Mouse (Mus musculus) ES-E14 (cell line): ENCODE measurements around the gene Ranbp1. TPM values are rescaled to one million over a fixed set of nuclear protein-coding genes. Genes with fewer than 3 reads are reported as not detected.

Experiments
- DNase-seq: peaks from one replicate; pipeline ENCODE4 v3.0.0-alpha.2; 2013; ENCODE audit warnings: low read depth, low spot score
- H3K27ac ChIP-seq: 2 replicates; pipeline ENCODE4 v1.5.1; 2012; ENCODE audit warnings: low read depth, mild to moderate bottlenecking, low read length, moderate library complexity, mixed read lengths; ENCODE audit not compliant: poor library complexity, insufficient read depth, severe bottlenecking
- H3K36me3 ChIP-seq: 2 replicates; pipeline ENCODE4 v1.6.1; 2012; ENCODE audit warnings: mild to moderate bottlenecking, low read length, moderate library complexity, mixed read lengths; ENCODE audit not compliant: control insufficient read depth, poor library complexity, insufficient read depth, severe bottlenecking
- H3K4me1 ChIP-seq, 2 experiments: fragments of 150-350 bp in 1 of 2; sonication (generic) in 1 of 2; 2 replicates each; pipeline ENCODE4 v1.6.1; 2012; ENCODE audit warnings: low read length in 2 of 2, mild to moderate bottlenecking in 1 of 2, mixed read lengths in 1 of 2; ENCODE audit not compliant: control insufficient read depth in 2 of 2, insufficient read depth in 2 of 2, poor library complexity in 1 of 2
- H3K4me3 ChIP-seq, 2 experiments: fragments of 150-350 bp in 1 of 2; sonication (generic) in 1 of 2; 2 replicates each; pipeline ENCODE4 v1.5.1; 2012; ENCODE audit warnings: low read length in 2 of 2, low read depth in 1 of 2, mild to moderate bottlenecking in 1 of 2, mixed read lengths in 1 of 2; ENCODE audit not compliant: insufficient read depth in 1 of 2, poor library complexity in 1 of 2, severe bottlenecking in 1 of 2
- H3K9ac ChIP-seq: 2 replicates; pipeline ENCODE4 v1.6.1; 2012; ENCODE audit warnings: low read depth, mild to moderate bottlenecking, low read length, mixed read lengths; ENCODE audit not compliant: poor library complexity, insufficient read depth, severe bottlenecking
- H3K9me3 ChIP-seq: fragments of 150-350 bp; sonication (generic); 2 replicates; pipeline ENCODE4 v1.6.1; 2012; ENCODE audit warnings: low read depth, mild to moderate bottlenecking, low read length; ENCODE audit not compliant: control insufficient read depth, insufficient read depth
- CHD2 ChIP-seq: IDR thresholded peaks from 2 replicates; pipeline ENCODE4 v1.6.1; 2014; ENCODE audit warnings: mild to moderate bottlenecking, low read depth, low read length, inconsistent platforms
- HCFC1 ChIP-seq: IDR thresholded peaks from 2 replicates; pipeline ENCODE4 v1.6.1; 2012; ENCODE audit warnings: low read length, inconsistent platforms, borderline replicate concordance; ENCODE audit not compliant: insufficient read depth
- MAFK ChIP-seq: IDR thresholded peaks from 2 replicates; pipeline ENCODE4 v1.6.1; 2014; ENCODE audit warnings: mild to moderate bottlenecking, low read depth, low read length, inconsistent platforms; ENCODE audit not compliant: insufficient read depth
- ZC3H11A ChIP-seq: IDR thresholded peaks from 2 replicates; pipeline ENCODE4 v1.6.1; 2012; ENCODE audit warnings: low read depth, mild to moderate bottlenecking, inconsistent platforms, low read length, borderline replicate concordance
- ZNF384 ChIP-seq: IDR thresholded peaks from 2 replicates; pipeline ENCODE4 v1.6.1; 2012; ENCODE audit warnings: low read depth, low read length, inconsistent platforms
- in situ Hi-C, 2 experiments: fragments of 600-800 bp; cut with MboI; formaldehyde crosslinking; loops; one replicate each; pipeline ENCODE4 v1.15.1; 2025; ENCODE audit warnings: low sequenced_read_pairs in 2 of 2, inconsistent platforms in 1 of 2; ENCODE audit not compliant: unreplicated experiment in 2 of 2
- total RNA-seq: library from RNA; depleted of rRNA; stranded (reverse); fragments of 300-350 nt; gene quantifications from 2 replicates; pipeline ENCODE4 v1.2.3, GENCODE M21; 2012

Gene Ranbp1
- total RNA-seq, 1 experiment, result 410 TPM

DNA sequence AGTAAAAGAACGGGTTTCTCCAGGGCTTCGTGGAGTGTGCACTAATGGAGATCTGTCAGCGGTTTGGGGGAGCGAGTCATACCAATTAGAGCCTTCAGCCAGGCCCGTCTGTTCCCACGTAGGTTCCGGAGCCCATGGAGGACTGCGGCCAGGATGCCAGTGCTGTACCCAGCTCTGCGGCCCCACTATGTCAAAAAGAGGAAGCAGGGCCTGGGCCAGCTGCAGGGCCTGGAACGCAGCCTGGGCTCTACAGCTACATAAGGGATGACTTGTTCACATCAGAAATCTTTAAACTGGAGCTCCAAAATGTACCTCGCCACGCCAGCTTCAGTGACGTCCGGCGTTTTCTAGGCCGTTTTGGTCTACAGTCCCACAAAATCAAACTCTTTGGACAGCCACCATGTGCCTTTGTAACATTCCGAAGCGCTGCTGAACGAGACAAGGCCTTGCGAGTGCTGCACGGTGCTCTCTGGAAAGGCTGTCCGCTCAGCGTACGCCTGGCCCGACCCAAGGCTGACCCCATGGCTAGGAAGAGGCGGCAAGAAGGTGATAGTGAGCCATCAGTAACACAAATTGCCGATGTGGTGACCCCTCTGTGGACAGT is 934 bp upstream of the Ranbp1 start:
- H3K36me3 ChIP-seq, result peaks cover 53% of the 10 kb centered on the region
- peak overlapping the region; percentile 37; the same call in 1 of the 2 replicates for H3K27ac ChIP-seq
- no peak for DNase-seq
- H3K9ac ChIP-seq, result peak overlapping the region; percentile 89
- H3K4me1 ChIP-seq, result peaks cover 3 to 16% of the 10 kb centered on the region in 2 experiments
- in situ Hi-C loops, result no loop called here
- TF ChIP-seq HCFC1 (no peak), ZNF384 (no peak), ZC3H11A (no peak), CHD2 (no peak), MAFK (no peak)
- no peaks in the 10 kb centered on the region for H3K9me3 ChIP-seq
- H3K4me3 ChIP-seq, result peak overlapping the region; percentile 82 to 90

DNA sequence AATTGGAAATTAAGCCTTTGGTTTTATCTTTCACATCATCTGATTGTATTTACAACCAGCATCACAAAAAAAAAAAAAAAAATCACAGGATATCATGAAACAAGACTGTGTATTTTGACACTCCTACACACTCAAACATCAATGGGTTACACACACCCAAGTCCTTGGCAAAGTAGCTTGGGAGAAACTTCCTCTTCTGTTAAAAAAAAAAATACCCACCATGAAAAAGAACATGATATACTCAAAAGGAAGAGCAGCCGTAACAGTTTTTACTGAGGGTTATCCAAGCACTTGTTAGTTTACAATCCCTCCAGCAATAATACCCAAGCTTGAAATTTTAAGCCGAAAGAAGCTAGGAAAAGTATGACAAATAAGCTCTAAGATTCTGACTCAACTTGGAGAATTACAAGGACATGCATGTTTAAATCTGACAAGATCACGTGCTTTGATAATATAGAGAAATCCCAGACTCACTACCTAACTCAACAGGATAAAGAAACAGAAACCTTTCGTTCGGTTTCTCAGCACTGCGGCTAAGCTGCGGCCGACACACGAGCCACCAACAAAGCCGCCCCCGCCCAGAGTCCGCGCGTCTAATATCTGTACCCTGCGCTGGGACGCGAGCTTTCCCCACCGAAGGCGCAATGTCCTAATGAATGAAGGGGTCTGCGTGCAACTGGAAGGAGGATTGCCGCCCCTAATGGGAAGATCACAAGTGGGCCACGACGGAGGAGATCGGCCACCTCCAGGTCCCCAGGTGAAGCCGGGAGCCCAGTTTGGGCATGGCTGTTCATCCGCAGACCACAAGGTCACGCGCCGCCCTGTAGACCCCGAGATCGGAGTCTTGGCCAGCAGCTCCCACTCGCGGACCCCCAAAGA is 772 bp downstream of the Ranbp1 start:
- in situ Hi-C loops, result no loop called here
- peak overlapping the region; percentile 87 to 90 for H3K4me3 ChIP-seq
- H3K27ac ChIP-seq, result peak overlapping the region; percentile 86
- no peaks in the 10 kb centered on the region for H3K9me3 ChIP-seq
- H3K9ac ChIP-seq, result peak overlapping the region; percentile 98
- peaks cover 53% of the 10 kb centered on the region for H3K36me3 ChIP-seq
- DNase-seq, result no peak
- peaks cover 3 to 21% of the 10 kb centered on the region in 2 experiments for H3K4me1 ChIP-seq
- TF ChIP-seq ZC3H11A (no peak), MAFK (no peak), ZNF384 (no peak), HCFC1 (no peak), CHD2 (no peak)

DNA sequence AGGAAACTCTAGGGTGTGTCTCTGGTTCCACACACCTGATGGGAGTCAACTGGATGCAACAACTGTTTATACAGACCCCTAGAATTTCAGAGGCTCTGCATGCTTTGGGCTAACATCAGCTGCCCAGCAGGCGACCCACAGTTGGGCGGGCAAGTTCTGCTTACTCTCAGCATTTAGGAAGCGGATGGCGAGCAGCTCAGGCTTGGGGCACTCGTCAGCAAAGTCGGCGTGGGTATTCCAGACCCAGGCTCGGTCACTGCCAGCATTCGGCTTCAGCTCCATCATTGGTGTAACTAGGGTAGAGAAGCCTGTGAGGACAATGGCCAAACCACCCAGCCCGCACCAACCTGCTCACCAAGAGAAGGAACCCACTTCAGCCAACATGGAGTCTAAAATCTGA is 7.0 kb downstream of the Ranbp1 start:
- H3K9me3 ChIP-seq, result no peaks in the 10 kb centered on the region
- no peak overlapping the region for H3K4me3 ChIP-seq
- H3K4me1 ChIP-seq, result peaks cover 0 to 10% of the 10 kb centered on the region in 2 experiments; a peak in 2 of 4 replicates
- in situ Hi-C loops, result no loop called here
- H3K27ac ChIP-seq, result no peak overlapping the region
- H3K9ac ChIP-seq, result no peak overlapping the region
- no peak for DNase-seq
- TF ChIP-seq HCFC1 (no peak), CHD2 (no peak), MAFK (no peak), ZNF384 (no peak), ZC3H11A (no peak)
- H3K36me3 ChIP-seq, result peaks cover 66% of the 10 kb centered on the region

DNA sequence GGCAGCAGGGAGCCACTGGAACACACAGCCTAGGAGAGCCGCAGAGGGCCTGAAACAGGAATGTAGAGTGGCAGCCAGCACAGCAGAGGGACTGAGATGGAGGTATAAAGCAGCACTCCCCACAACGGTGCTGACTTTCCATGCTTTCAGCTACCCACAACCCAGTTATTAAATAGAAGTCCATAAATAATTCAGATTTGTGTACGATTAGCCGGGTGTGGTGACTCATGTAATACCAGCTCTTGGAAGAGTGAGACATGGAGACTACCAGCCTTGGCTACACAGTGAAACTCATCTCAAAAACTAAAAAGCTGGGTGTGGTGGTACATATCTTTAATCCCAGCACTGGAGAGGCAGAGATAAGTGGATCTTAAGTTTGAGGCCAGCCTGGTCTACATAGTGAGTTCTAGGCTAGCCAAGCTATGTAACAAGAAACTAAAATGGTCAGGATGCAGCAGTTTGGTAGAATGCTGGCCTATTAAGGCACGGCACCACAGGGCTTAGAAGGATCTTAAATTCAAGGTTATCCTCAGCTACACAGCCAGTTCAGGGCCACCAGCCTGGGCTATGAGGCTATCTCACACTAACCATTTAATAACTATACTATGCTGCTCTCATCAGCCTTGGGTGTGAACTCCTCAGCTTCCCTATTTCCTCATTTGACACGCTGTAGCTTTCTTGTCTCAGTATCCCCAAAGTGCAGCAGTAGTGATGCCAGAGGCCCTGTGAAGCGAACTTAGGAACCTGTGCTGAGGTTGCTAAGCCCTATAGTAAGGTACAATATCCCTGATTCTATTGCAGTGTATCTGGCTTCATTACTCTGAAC is 11.6 kb downstream of the Ranbp1 start:
- TF ChIP-seq HCFC1, result no peak
- no peak for TF ChIP-seq ZNF384
- no peak for TF ChIP-seq ZC3H11A
- no peak for TF ChIP-seq MAFK
- TF ChIP-seq CHD2, result no peak
- no peak overlapping the region for H3K27ac ChIP-seq
- H3K36me3 ChIP-seq, result peaks cover 27% of the 10 kb centered on the region
- DNase-seq, result no peak
- H3K4me1 ChIP-seq, result peaks cover 0 to 5% of the 10 kb centered on the region in 2 experiments; a peak in 1 of 4 replicates
- H3K9me3 ChIP-seq, result no peaks in the 10 kb centered on the region
- H3K4me3 ChIP-seq, result no peak overlapping the region
- in situ Hi-C loops, result no loop called here
- no peak overlapping the region for H3K9ac ChIP-seq
